Mouse (Mus musculus): ENCODE measurements around the gene Rpl19.

DNA sequence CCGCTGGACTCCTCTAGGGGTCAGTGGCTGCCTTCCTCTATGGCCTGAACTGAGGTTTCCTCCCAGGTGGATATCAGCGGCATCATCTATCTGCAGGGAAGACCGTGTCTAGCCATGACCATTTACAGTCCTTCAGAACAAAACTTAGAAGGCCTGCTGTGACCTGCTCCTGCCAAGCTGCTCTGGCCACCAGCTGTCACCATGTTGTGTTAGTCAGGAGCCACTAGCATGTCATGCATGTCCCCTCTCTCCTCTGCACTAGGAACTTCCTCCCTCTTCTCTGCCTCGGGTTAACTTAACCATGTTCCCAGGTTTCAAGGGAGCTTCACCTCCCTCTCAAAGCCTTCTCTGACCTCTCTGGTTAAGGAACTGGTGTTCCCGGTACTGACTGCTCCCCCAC lies 26.8 kb upstream of the Rpl19 start:
- TF ChIP-seq EP300 (IDR thresholded peaks at IDR 0.05; ENCODE audit: low read depth), result no peak
- no peak for TF ChIP-seq CTCF (IDR thresholded peaks at IDR 0.05; ENCODE audit: low read depth)
